In genomic region chr7:132638446-132639087, GRCm38 (mm10) we compare ENCODE assay signal across 9 mouse cellular contexts. TPM values are rescaled to one million over a fixed set of nuclear protein-coding genes. Genes with fewer than 3 reads are reported as not detected.
DNase-seq lines count a peak whose midpoint lies in the region; ATAC-seq and TF ChIP-seq lines count a peak whose summit lies in the region.
"Had no signal": no experiment of that assay in that cellular context is flagged by ENCODE, and none has a peak within 500 bp of the region (broad histone marks: within the 10 kb centered on the region; RNA-seq: fewer than 3 reads in every experiment).

No protein-coding gene starts in this region.

- no peak overlapping the region for H3K9ac ChIP-seq in kidney, embryonic 14.5 days (ENCODE audit: low read depth, low read length)
- H3K9ac ChIP-seq in stomach, embryonic 14.5 days (replicated peaks; ENCODE audit: low read depth, low read length) = no peak overlapping the region
- H3K9ac ChIP-seq: limb, embryonic 13.5 days had no signal

- TF ChIP-seq CTCF in E14TG2a.4 (conservative IDR thresholded peaks at IDR 0.05; ENCODE audit: low read length) = peak; percentile 64

- 0 out of 2 replicates have a peak, but pooled peaks cover 4% of the 10 kb centered on the region for H3K36me3 ChIP-seq in E14TG2a.4 (ENCODE audit: insufficient read depth, low read length)
- H3K36me3 ChIP-seq in kidney, embryonic 14.5 days (ENCODE audit: control insufficient read depth, insufficient read depth, low read length) = no peaks in the 10 kb centered on the region
- no peaks in the 10 kb centered on the region for H3K36me3 ChIP-seq in stomach, embryonic 14.5 days (ENCODE audit: control insufficient read depth, insufficient read depth, low read length)
- H3K36me3 ChIP-seq: limb, embryonic 13.5 days had no signal

- ATAC-seq in kidney, embryonic 14.5 days (ENCODE audit: low FRiP score, low TSS enrichment) = peak; percentile 75
- ATAC-seq in stomach, embryonic 14.5 days (ENCODE audit: insufficient number of reproducible peaks, insufficient read depth, low FRiP score, low read depth) = 0 out of 2 replicates have a peak, but pooled peaks have one; percentile 76

- H3K4me3 ChIP-seq in E14TG2a.4 (replicated peaks; ENCODE audit: low read length) = no peak overlapping the region
- no peak overlapping the region for H3K4me3 ChIP-seq in kidney, embryonic 14.5 days (ENCODE audit: low read length)
- H3K4me3 ChIP-seq in stomach, embryonic 14.5 days (ENCODE audit: low read depth, low read length) = no peak overlapping the region
- H3K4me3 ChIP-seq: limb, embryonic 13.5 days had no signal

- H3K4me1 ChIP-seq in E14TG2a.4 (replicated peaks; ENCODE audit: low read depth, low read length) = peaks cover 5% of the 10 kb centered on the region
- peaks cover 21% of the 10 kb centered on the region; the same call in 1 of the 2 replicates for H3K4me1 ChIP-seq in kidney, embryonic 14.5 days (ENCODE audit: control insufficient read depth, insufficient read depth, low read length)
- H3K4me1 ChIP-seq in stomach, embryonic 14.5 days (ENCODE audit: control insufficient read depth, insufficient read depth, low read length) = no peaks in the 10 kb centered on the region

- WGBS in kidney, embryonic 14.5 days = 63% methylated on average over 12 of the region's 12 CpGs
- 62% methylated on average over 12 of the region's 12 CpGs for WGBS in stomach, embryonic 14.5 days

- no peaks in the 10 kb centered on the region; the same call in 1 of the 2 replicates for H3K27me3 ChIP-seq in E14TG2a.4 (ENCODE audit: insufficient read depth, low read length)
- H3K27me3 ChIP-seq in kidney, embryonic 14.5 days (ENCODE audit: control insufficient read depth, insufficient read depth, low read length) = no peaks in the 10 kb centered on the region
- H3K27me3 ChIP-seq in stomach, embryonic 14.5 days (ENCODE audit: control insufficient read depth, insufficient read depth, low read length) = no peaks in the 10 kb centered on the region
- H3K27me3 ChIP-seq: limb, embryonic 13.5 days had no signal

- peak; percentile 44 for DNase-seq in adrenal gland, adult 2 months
- no peak for DNase-seq in adrenal gland, postnatal 4 days (ENCODE audit: low spot score in 2 of 2)
- DNase-seq in cerebellum, adult 11-12 months = peak; percentile 45
- peak; percentile 69 for DNase-seq in forelimb bud, embryonic 11.5 days (ENCODE audit: low read depth, low spot score)
- DNase-seq in lung, postnatal 14 days = peak; percentile 63

- no peak overlapping the region for H3K27ac ChIP-seq in kidney, embryonic 14.5 days (ENCODE audit: low read depth, low read length)
- H3K27ac ChIP-seq in stomach, embryonic 14.5 days (ENCODE audit: low read length) = no peak overlapping the region
- H3K27ac ChIP-seq: limb, embryonic 13.5 days had no signal

- no peak overlapping the region for H3K4me2 ChIP-seq in kidney, embryonic 14.5 days (replicated peaks; ENCODE audit: low read depth, low read length)
- no peak overlapping the region for H3K4me2 ChIP-seq in stomach, embryonic 14.5 days (replicated peaks; ENCODE audit: low read depth, low read length)
- H3K4me2 ChIP-seq: limb, embryonic 13.5 days had no signal

- H3K9me3 ChIP-seq in E14TG2a.4 (ENCODE audit: low read length) = no peaks in the 10 kb centered on the region
- H3K9me3 ChIP-seq in kidney, embryonic 14.5 days (ENCODE audit: control insufficient read depth, low read length) = no peaks in the 10 kb centered on the region
- no peaks in the 10 kb centered on the region for H3K9me3 ChIP-seq in stomach, embryonic 14.5 days (ENCODE audit: control insufficient read depth, low read depth, low read length)
- H3K9me3 ChIP-seq: limb, embryonic 13.5 days had no signal

RNA-seq across cellular contexts. Expression of gene Lhpp, which starts 28.1 kb away (rescaled TPM):
- 10 to 100 TPM; 23.0 to 25.2 TPM for total RNA-seq in adrenal gland, adult 2 months (2021)
- 27.8 and 38.6 TPM in 2 replicates for polyA plus RNA-seq in adrenal gland, adult 2 months (2012; rRNA removed)
- 10 to 100 TPM; 18.7 to 18.9 TPM for total RNA-seq in adrenal gland, postnatal 4 days (2021)
- 24.5 and 27.1 TPM in 2 replicates for polyA plus RNA-seq in kidney, embryonic 14.5 days (2014; fragmentation: Nextera tagmentation; extraction: Ambion mirVana)
- 15.3 and 19.2 TPM in 2 replicates for polyA plus RNA-seq in stomach, embryonic 14.5 days (2014; fragmentation: Nextera tagmentation; extraction: Ambion mirVana)

RNA-seq across cellular contexts. Expression of gene Nkx1-2, which starts 39.1 kb away (rescaled TPM):
- total RNA-seq in adrenal gland, adult 2 months (2021) = not detected
- not detected in 2 replicates for polyA plus RNA-seq in adrenal gland, adult 2 months (2012; rRNA removed)
- not detected for total RNA-seq in adrenal gland, postnatal 4 days (2021)
- not detected in 2 replicates for polyA plus RNA-seq in kidney, embryonic 14.5 days (2014; fragmentation: Nextera tagmentation; extraction: Ambion mirVana)
- polyA plus RNA-seq in stomach, embryonic 14.5 days (2014; fragmentation: Nextera tagmentation; extraction: Ambion mirVana) = not detected in 2 replicates

Comparison
In these comparisons a context has a peak if more than half of its experiments do, and no peak if none do; other contexts are left out.
1. DNase-seq: peak in adrenal gland, adult 2 months (single experiment), cerebellum, adult 11-12 months (single experiment), forelimb bud, embryonic 11.5 days (single experiment) and lung, postnatal 14 days (single experiment); none in adrenal gland, postnatal 4 days (0 of 2).